Mouse (Mus musculus) hindbrain, embryonic 13.5 days (tissue): ENCODE results near the gene Dcst1. TPM values are rescaled to one million over a fixed set of nuclear protein-coding genes. Genes with fewer than 3 reads are reported as not detected.

ENCODE experiments used
- ATAC-seq: fragments of 200-750 bp; cut with Nextera tagmentation; 2 replicates; pipeline ENCODE4 v1.8.0; 2017; ENCODE audit warnings: moderate TSS enrichment; ENCODE audit not compliant: low FRiP score
- H3K27ac ChIP-seq: fragments of 300-500 bp; sonication (generic); 2 replicates; pipeline ENCODE4 v1.5.1; 2015; ENCODE audit warnings: inconsistent platforms, mild to moderate bottlenecking, moderate library complexity
- H3K27me3 ChIP-seq: fragments of 300-500 bp; sonication (generic); 2 replicates; pipeline ENCODE4 v1.6.1; 2015; ENCODE audit warnings: mild to moderate bottlenecking, inconsistent platforms
- H3K36me3 ChIP-seq: fragments of 300-500 bp; sonication (generic); 2 replicates; pipeline ENCODE4 v1.6.1; 2015; ENCODE audit warnings: mild to moderate bottlenecking, inconsistent platforms
- H3K4me1 ChIP-seq: fragments of 300-500 bp; sonication (generic); replicated peaks from 2 replicates; pipeline ENCODE4 v1.6.1; 2015; ENCODE audit warnings: inconsistent platforms
- H3K4me2 ChIP-seq: fragments of 300-500 bp; sonication (generic); 2 replicates; pipeline ENCODE4 v1.6.1; 2015; ENCODE audit warnings: inconsistent platforms, mild to moderate bottlenecking, moderate library complexity
- H3K4me3 ChIP-seq: fragments of 300-500 bp; sonication (generic); 2 replicates; pipeline ENCODE4 v1.5.1; 2015; ENCODE audit warnings: mild to moderate bottlenecking, inconsistent platforms
- H3K9ac ChIP-seq: fragments of 300-500 bp; sonication (generic); 2 replicates; pipeline ENCODE4 v1.6.1; 2015; ENCODE audit warnings: mild to moderate bottlenecking, inconsistent platforms
- H3K9me3 ChIP-seq: fragments of 300-500 bp; sonication (generic); 2 replicates; pipeline ENCODE4 v1.6.1; 2016; ENCODE audit warnings: inconsistent platforms
- WGBS: fragments of 180-500 bp; shearing (Covaris S2); methylation state at CpG from one replicate; pipeline ENCODE4 v1.1.7; 2015; 5-methylcytosine and 5-hydroxymethylcytosine counted together
- polyA plus RNA-seq: library from polyadenylated mRNA; unstranded; fragments of >200 nt; fragmentation: Nextera tagmentation; extraction: Ambion mirVana; gene quantifications from 2 replicates; pipeline ENCODE4 v1.2.1, GENCODE M21; 2015

Gene Dcst1
- polyA plus RNA-seq, 1 experiment from 2014 or later, result 1.1 TPM

DNA sequence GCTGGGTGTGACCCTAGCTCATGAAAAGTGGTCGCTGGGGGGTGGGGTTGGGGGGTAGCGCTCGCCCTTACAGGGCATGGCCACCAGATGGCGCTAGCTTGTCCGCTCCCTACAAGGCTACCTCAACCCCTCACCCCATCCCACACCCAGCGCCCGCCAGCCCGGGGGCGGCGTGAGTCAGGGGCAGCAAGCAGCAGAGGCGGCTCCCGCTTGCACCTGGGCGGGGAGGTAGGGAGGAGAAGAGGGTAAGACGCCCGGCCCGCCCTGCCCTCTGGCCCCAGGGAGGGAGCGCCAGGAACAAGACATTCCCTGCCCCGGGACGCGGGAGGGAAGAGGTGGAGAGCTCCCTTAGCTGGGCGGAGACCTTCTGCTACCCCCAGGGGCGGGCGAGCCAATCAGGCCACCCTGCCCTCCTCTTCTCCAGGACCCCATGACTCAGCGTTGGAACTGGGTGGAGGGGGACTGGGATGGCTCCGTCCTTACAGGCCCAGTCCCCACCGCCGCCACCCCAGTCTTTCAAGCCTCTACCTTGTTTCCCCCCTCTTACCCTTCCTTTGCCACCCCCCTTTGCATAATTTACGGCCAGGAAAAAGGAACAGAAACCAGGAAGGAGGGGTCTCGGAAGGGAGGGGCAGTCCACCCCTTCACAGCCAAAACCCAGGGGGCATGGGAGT lies 13.5 kb upstream of the Dcst1 start:
- Histone ChIP-seq H3K4me1 (peaks cover 22% of the 10 kb centered on the region), H3K9me3 (no peaks in the 10 kb centered on the region), H3K4me2 (peak overlapping the region; percentile 85), H3K27ac (peak overlapping the region; percentile 30), H3K27me3 (peaks cover 1% of the 10 kb centered on the region; the same call in 1 of the 2 replicates), H3K4me3 (peak overlapping the region; percentile 57), H3K9ac (peak overlapping the region; percentile 80), H3K36me3 (no peaks in the 10 kb centered on the region)
- peak; percentile 86 for ATAC-seq
- WGBS, result under 1% methylated on average over 28 of the region's 29 CpGs

DNA sequence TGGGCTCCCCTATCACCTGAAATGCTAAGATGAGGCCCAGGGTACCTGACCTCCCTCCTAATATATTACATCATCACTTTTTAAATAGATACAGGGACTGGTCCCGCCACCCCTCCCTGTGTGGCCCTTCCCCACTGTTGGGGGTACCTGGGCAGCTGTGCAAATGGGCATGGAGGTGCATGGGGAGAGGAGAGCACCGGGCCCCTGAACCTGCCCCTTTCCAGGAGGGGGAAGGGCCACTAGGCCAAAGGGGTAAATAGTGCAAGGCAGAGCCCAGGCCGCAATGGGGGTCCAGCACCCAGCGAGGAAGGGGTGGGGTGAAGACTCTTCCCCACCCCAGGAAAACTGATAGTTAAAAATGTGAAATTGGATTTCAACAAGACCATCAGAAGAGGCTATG lies 12.8 kb upstream of the Dcst1 start:
- Histone ChIP-seq H3K9ac (0 out of 2 replicates have a peak overlapping the region, but pooled peaks have one; percentile 80), H3K4me1 (peaks cover 22% of the 10 kb centered on the region), H3K9me3 (no peaks in the 10 kb centered on the region), H3K27me3 (peaks cover 4% of the 10 kb centered on the region; the same call in 1 of the 2 replicates), H3K36me3 (no peaks in the 10 kb centered on the region), H3K27ac (no peak overlapping the region), H3K4me2 (peak overlapping the region; percentile 85; the same call in 1 of the 2 replicates), H3K4me3 (no peak overlapping the region)
- 74% methylated on average over 4 of the region's 4 CpGs for WGBS
- ATAC-seq, result peak; percentile 4; the same call in 1 of the 2 replicates

DNA sequence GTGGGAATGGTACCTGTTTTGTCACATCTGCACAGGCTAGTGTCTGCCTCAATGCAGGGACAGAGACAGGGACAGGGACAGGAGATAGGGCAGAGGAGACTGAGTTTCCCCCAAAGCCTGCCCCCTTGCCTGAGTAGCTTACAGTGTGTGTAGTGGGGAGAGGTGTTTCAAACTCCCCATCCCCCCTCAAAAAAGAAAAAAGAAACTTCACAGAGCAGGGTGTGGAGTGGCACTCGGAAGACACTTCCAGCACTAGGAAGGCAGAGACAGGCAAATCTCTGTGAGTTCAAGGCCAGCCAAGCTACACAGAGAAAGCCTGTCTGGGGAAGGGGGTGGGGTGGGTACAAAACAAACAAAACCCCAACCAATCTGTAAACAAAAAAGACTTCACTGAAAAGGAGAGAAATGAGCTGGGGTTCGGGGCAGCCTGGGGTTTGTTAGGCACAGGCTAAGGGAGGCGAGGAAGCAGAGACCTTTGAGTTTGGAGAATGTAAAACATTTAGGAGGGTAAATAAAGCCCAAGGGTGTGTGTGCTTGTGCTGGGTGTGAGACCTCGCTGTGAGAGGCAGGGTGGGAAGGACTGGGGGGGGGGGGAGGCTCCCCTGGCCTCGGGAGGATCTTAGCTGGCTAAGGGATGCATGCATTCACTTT lies 8.7 kb upstream of the Dcst1 start:
- H3K4me3 ChIP-seq, result no peak overlapping the region
- no peak for ATAC-seq
- no peak overlapping the region for H3K4me2 ChIP-seq
- peaks cover 7% of the 10 kb centered on the region; the same call in 1 of the 2 replicates for H3K27me3 ChIP-seq
- H3K27ac ChIP-seq, result no peak overlapping the region
- no peaks in the 10 kb centered on the region for H3K9me3 ChIP-seq
- no peaks in the 10 kb centered on the region for H3K36me3 ChIP-seq
- WGBS, result 44% methylated on average over 5 of the region's 5 CpGs
- no peak overlapping the region for H3K9ac ChIP-seq
- peaks cover 10% of the 10 kb centered on the region for H3K4me1 ChIP-seq

- Histone ChIP-seq H3K9ac (no peak overlapping the region), H3K36me3 (no peaks in the 10 kb centered on the region), H3K27me3 (peaks cover 8% of the 10 kb centered on the region), H3K4me2 (no peak overlapping the region), H3K27ac (no peak overlapping the region), H3K4me1 (no peaks in the 10 kb centered on the region), H3K9me3 (no peaks in the 10 kb centered on the region), H3K4me3 (no peak overlapping the region)
- 72% methylated on average over 11 of the region's 11 CpGs for WGBS
- ATAC-seq, result no peak
Observed at GRCm38 (mm10) chr3:89367338-89367737, 2.3 kb upstream of the Dcst1 start.

DNA sequence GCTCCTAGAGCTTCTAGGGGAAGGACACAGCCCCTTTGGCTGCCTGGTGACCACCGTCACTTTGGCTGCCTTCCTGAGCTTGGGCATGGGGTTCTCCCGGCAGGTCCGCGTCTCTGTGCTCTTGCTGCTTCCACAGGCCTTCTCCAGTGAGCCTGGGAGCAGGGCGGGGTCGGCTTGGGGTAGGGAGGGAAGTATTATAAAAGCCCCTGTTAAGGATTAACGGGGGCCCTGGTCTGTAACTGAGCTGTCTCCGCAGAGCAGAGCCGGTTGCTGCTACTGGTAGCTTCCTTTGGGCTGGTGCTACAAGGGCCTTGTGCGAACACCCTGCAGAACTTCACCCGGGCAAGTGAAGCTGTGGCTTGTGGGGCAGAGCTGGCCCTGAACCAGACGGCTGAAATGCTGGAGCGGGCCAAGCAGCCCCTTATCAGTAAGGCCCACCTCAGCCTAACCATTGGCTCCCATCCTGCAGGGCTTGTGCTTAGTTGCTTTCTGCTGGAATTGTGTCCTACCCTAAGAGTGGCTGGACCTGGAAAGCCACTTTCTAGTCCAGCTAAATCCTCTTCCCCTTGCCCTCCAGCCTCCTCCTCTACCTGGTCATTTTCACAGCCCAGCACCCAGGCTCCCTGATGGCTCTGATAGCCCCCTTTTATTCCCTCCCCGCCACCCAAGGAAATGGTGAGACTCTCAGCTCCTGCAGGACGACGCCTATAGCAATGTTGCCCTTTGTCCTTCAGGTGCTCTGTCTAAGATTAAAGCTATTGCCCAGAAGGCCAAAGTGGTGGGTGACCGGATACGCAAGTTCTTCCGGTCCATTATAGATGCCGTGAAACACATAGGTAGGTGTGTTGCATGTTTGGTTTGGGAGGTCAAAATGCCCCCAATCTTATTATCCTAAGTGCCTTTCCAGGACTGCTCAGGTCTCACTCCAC lies 697 bp upstream of the Dcst1 start:
- Histone ChIP-seq H3K36me3 (no peaks in the 10 kb centered on the region), H3K27me3 (peaks cover 7% of the 10 kb centered on the region; the same call in 1 of the 2 replicates), H3K9me3 (no peaks in the 10 kb centered on the region), H3K27ac (no peak overlapping the region), H3K9ac (no peak overlapping the region), H3K4me3 (no peak overlapping the region), H3K4me2 (no peak overlapping the region), H3K4me1 (no peaks in the 10 kb centered on the region)
- WGBS, result 77% methylated on average over 20 of the region's 20 CpGs
- ATAC-seq, result no peak

DNA sequence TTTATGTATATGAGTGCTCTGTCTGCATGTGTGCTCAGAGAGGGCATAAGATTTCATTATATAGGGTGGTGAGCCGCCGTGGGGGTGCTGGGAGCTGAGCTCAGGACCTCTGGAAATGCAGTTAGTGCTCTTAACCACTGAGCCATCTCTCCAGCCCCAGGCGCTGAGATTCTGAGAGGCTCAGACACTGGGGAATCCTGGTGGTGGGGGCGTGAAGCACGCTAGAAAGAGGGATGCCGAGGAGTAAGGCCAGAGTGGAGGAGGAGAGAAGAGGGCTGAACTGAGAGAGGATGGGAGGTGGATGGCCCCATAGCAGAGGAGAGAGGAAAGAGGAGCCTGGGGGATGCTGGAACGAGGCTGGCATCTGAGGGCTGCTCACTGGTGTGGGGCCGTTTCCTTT lies 422 bp downstream of the Dcst1 start:
- Histone ChIP-seq H3K4me2 (no peak overlapping the region), H3K4me1 (no peaks in the 10 kb centered on the region), H3K27me3 (peaks cover 7% of the 10 kb centered on the region; the same call in 1 of the 2 replicates), H3K9ac (no peak overlapping the region), H3K4me3 (no peak overlapping the region), H3K36me3 (no peaks in the 10 kb centered on the region), H3K27ac (no peak overlapping the region), H3K9me3 (no peaks in the 10 kb centered on the region)
- no peak for ATAC-seq
- 50% methylated on average over 8 of the region's 8 CpGs for WGBS

DNA sequence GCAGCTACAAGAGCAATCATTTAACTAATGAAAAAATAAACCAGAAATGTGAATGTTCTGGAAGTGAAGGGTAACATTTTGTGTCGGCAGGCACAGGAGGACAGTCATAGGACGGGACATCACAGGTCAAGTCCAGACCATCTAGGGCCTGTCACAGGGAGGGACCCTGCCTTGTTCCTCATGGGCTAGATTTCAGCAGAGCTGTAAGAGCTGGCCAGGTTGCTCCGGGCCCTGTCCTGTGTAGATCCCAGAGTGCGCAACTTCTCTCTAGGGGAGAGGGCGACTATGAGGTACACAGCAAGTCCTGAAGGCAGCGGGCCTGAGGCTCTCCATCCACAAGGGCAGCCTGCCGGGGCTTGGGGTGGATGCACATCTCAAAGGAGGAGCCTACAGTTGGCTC lies 3.4 kb downstream of the Dcst1 start, which contains the start of gene Dcst2:
Gene Dcst2 (plus strand): TSS at position 301 of the 400 bp plus-strand sequence.
- H3K4me3 ChIP-seq, result no peak within 1 kb of the TSS
- no peak within 1 kb of the TSS for H3K9ac ChIP-seq
- no peak within 1 kb of the TSS for H3K4me2 ChIP-seq
- H3K27ac ChIP-seq, result no peak within 1 kb of the TSS
- 90% methylated on average over 7 of the region's 7 CpGs for WGBS
- no peak for ATAC-seq
- no peaks in the 10 kb centered on the region for H3K36me3 ChIP-seq
- H3K4me1 ChIP-seq, result no peaks in the 10 kb centered on the region
- H3K9me3 ChIP-seq, result no peaks in the 10 kb centered on the region
- H3K27me3 ChIP-seq, result peaks cover 14% of the 10 kb centered on the region; the same call in 1 of the 2 replicates

DNA sequence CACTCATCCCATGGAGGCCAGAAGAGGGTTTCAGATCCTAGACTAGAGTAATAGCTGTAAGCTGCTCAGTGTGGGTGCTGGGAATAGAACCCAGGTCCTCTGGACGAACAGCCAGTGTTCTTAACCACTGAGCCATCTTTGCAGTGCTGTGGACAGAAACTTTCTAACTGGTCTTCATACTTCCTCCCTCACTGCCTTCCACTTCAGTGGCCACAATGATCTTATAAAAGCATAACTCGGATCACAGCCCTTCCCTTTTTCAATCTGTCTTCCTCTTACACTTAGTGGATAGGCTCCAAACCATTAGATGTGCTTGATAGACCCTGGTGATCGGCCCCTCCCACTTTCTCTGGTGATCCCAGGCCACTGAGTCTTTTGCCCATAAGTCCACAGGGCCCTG lies 4.8 kb downstream of the Dcst1 start:
- WGBS, result 81% methylated on average over 3 of the region's 3 CpGs
- ATAC-seq, result no peak
- H3K27ac ChIP-seq, result no peak overlapping the region
- no peak overlapping the region for H3K4me3 ChIP-seq
- peaks cover 20% of the 10 kb centered on the region; the same call in 1 of the 2 replicates for H3K27me3 ChIP-seq
- no peaks in the 10 kb centered on the region for H3K9me3 ChIP-seq
- H3K4me1 ChIP-seq, result no peaks in the 10 kb centered on the region
- no peak overlapping the region for H3K9ac ChIP-seq
- no peak overlapping the region for H3K4me2 ChIP-seq
- H3K36me3 ChIP-seq, result no peaks in the 10 kb centered on the region

DNA sequence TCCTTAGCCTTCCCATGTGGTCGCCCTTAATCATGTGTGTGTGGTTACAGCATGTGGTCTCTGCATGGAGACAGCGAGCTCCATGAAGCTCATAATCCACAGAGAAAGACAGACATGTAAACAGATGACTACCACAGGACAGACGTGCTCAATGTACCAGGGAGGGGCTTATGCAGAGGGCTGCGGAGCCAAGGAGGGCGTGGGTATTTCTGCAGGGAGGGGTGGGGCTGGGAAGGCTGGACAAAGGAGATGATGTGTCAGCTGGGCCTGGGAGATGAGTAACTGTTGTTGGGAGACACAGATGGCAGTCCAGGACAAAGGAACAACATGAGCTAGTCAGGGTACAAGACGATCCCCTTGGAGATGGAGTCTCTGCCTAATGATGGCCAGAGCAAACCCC lies 5.4 kb downstream of the Dcst1 start:
- ATAC-seq, result no peak
- no peaks in the 10 kb centered on the region for H3K9me3 ChIP-seq
- H3K4me3 ChIP-seq, result no peak overlapping the region
- H3K27me3 ChIP-seq, result peaks cover 20% of the 10 kb centered on the region; the same call in 1 of the 2 replicates
- no peak overlapping the region for H3K4me2 ChIP-seq
- 60% methylated on average over 6 of the region's 6 CpGs for WGBS
- peaks cover 3% of the 10 kb centered on the region for H3K4me1 ChIP-seq
- H3K27ac ChIP-seq, result no peak overlapping the region
- no peak overlapping the region for H3K9ac ChIP-seq
- no peaks in the 10 kb centered on the region for H3K36me3 ChIP-seq

GRCm38 (mm10) chr3:89356029-89356428 lies 9.0 kb downstream of the Dcst1 start:
- H3K4me1 ChIP-seq, result peaks cover 3% of the 10 kb centered on the region
- ATAC-seq, result no peak
- H3K27me3 ChIP-seq, result peaks cover 43% of the 10 kb centered on the region
- no peaks in the 10 kb centered on the region for H3K9me3 ChIP-seq
- H3K4me2 ChIP-seq, result no peak overlapping the region
- no peak overlapping the region for H3K27ac ChIP-seq
- 81% methylated on average over 9 of the region's 9 CpGs for WGBS
- H3K4me3 ChIP-seq, result no peak overlapping the region
- no peaks in the 10 kb centered on the region for H3K36me3 ChIP-seq
- no peak overlapping the region for H3K9ac ChIP-seq

DNA sequence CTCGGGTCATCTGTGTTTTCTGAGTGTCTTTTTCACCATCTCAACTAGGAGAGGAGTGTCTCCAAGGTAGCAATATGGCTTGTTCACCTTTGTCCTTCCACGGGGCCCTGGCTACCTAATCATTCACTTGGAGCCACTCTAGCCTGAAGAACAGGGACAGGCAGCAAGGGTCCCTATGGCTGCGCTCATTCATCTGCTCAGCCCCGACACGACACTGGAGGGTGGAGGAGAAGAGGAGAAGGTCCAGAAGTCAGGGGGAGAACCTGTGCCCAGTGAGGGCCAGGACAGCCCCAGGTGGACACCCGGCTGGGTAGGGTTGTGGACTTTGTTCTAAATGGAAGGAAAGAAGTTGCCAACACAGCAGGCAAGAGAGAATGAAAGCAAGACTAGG lies 9.5 kb downstream of the Dcst1 start:
- Histone ChIP-seq H3K27ac (no peak overlapping the region), H3K4me2 (no peak overlapping the region), H3K9ac (no peak overlapping the region), H3K27me3 (peaks cover 47% of the 10 kb centered on the region), H3K9me3 (no peaks in the 10 kb centered on the region), H3K4me1 (peaks cover 6% of the 10 kb centered on the region), H3K4me3 (no peak overlapping the region), H3K36me3 (no peaks in the 10 kb centered on the region)
- 71% methylated on average over 6 of the region's 6 CpGs for WGBS
- ATAC-seq, result no peak
